Mouse (Mus musculus): Measurements from ENCODE around the gene Kng1. TPM values are rescaled to one million over a fixed set of nuclear protein-coding genes. Genes with fewer than 3 reads are reported as not detected.
"Not testable (repeated sequence)": the region's sequence is repeated elsewhere in the genome, so short reads cannot be mapped to it uniquely, and the experiment has no call there.

The Kng1 gene
- polyA plus RNA-seq (2012; ENCODE audit: insufficient read depth, low replicate concordance): 0.17 TPM in 1 of 2 replicates, not detected in the other

DNA sequence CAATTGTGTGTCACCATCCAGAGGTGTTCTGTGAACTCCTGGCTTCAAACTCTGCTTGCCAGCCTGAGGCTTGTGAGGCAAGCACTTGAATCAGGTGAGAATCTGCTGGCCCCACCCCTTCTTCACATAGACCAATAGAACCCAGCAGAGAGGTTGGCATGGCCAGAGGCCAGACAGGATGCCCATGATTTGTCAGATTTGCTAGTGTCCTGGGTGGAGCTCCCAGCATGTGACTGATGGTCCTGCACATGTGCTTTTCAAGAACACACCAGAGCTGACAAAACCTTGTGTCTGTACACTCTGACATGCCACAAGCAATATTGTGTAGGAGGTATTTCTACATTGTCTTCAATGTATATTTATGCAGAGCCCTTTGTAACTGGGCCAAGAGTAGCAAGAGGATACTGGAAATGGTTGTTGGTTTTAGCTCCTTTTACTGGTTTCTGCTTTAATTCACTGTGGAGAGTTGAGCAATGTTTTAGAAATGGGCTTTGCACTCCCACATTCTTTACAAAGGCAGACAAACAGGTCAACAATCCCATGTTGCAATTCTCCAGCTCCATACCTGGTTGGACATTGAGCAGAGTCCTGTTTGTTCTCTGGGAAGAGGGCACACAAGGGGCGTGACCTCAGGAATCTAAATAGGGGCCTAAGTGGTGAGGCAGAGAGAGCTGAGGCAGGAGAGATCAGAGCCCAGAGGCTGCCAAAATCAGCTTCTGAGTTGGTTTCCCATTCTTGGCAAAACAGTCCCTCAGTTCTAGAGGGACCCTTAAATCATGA, at the start of gene Kng1:
Gene Kng1, plus strand, starts transcription at position 198 of the 780 bp plus-strand sequence.
- H3K9me3 ChIP-seq; H3K27me3 ChIP-seq (replicated peaks); H3K4me3 ChIP-seq (replicated peaks); H3K4me1 ChIP-seq; H3K36me3 ChIP-seq (replicated peaks; ENCODE audit: low read length): not testable (repeated sequence)

DNA sequence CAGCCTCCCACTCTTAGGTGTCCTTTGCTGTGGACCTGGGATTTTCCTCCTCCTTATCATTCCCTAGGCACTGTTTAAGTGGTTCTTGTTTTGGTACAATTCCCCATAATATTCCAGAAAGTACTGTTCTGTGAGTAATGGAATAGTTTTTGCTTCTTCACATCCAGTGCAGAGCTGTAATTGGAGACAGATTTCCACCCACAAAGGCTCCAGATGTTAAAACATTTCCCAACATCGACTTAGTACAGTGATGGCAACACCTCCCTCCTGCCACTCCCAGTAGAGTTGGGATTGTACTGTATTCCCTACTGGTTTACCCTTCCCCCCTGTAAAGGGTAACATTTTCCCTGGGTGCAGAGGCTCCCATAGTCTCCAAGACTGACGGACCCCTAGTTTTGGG, 43.9 kb upstream of the Kng1 start:
- H3K9me3 ChIP-seq; H3K4me1 ChIP-seq; H3K27me3 ChIP-seq (replicated peaks); H3K4me3 ChIP-seq (replicated peaks); H3K36me3 ChIP-seq (replicated peaks; ENCODE audit: low read length): not testable (repeated sequence)

DNA sequence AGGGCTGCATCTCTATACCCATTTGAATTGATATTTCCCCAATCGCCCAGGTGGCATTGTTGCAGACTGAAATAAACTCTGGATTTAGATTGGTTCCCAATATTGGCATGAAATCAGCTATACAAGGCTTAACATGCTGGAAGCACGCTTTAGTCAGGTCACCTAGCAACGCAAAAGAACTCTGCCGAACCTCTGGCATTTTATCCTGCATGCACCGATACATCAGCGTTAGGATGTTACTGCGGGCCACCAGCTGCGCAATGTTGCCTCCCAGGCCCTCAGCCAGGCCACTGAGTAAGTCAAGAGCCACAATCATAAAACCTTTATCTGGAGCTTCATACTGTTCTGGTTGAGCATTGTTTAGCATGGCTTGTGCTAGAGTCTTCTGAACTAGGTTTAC, 43.0 kb upstream of the Kng1 start:
- H3K27me3 ChIP-seq (replicated peaks); H3K4me1 ChIP-seq; H3K36me3 ChIP-seq (replicated peaks; ENCODE audit: low read length); H3K9me3 ChIP-seq; H3K4me3 ChIP-seq (replicated peaks): not testable (repeated sequence)

DNA sequence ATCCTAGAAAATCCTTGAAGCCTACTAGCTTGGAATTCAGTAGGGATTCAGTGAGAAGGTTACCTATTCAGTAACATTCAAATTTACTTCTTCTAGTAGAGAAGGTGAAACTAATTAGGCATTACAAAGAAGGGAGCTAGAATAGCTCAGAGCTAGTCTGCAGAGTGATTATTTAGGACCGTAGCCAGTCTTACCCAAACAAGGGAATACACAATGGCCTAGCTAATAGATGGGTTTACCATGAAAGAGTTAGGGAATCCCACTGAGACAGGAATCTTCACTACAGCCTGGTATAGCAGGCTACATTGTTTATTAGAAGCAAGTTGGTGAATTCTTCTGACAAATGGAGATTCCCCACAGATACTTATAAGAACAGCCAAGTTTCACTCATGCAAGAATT, 37.1 kb upstream of the Kng1 start:
- H3K9me3 ChIP-seq; H3K27me3 ChIP-seq (replicated peaks); H3K4me1 ChIP-seq; H3K36me3 ChIP-seq (replicated peaks; ENCODE audit: low read length); H3K4me3 ChIP-seq (replicated peaks): not testable (repeated sequence)

DNA sequence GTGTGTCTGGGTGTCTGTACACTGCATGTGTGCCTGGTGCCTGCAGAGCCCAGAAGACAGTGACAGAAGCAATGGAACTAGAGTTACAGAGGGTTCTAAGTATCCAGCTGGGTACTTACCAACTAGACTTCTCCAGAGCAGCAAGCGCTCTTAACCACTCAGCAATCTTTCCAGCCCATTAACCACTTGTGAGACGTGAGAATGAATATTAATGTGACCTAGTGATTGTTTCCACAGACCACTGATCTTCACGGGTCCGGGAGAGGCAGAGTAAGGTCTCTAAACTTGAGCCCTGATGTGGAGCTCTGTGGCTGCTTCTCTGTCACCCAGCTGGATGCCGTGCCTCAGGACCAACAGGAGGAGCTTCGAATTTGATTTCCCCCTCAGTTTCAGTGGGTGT, 32.6 kb upstream of the Kng1 start:
- TF ChIP-seq FLI1 (IDR thresholded peaks at IDR 0.05; ENCODE audit: low read length): no peak
- TF ChIP-seq GATA1 (IDR thresholded peaks at IDR 0.05; ENCODE audit: borderline replicate concordance, low read length): no peak
- no peaks in the 10 kb centered on the region for H3K36me3 ChIP-seq (replicated peaks; ENCODE audit: low read length)
- no peaks in the 10 kb centered on the region for H3K4me1 ChIP-seq
- peaks cover 7% of the 10 kb centered on the region for H3K27me3 ChIP-seq (replicated peaks)
- H3K9me3 ChIP-seq: no peaks in the 10 kb centered on the region
- no peak overlapping the region for H3K4me3 ChIP-seq (replicated peaks)

DNA sequence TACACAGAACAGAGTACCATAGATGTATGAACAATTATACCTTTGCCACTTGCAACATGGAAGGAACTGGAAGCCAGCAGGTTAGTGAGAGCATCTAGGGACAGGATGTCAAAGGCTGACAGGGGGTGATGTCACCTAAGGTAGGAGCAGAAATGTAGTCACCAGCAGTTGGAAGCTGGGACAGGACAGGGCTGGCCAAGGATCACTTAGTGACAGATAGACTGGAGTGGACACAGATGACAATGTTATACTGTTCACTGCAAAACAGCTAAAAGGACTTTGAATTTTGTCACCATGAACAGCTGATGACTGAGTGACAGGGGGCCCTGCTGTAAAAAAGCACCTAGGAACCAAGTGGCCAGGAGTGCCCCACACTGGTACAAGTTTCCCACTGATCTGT, 31.1 kb upstream of the Kng1 start:
- no peaks in the 10 kb centered on the region for H3K36me3 ChIP-seq (replicated peaks; ENCODE audit: low read length)
- H3K9me3 ChIP-seq: peaks cover 1% of the 10 kb centered on the region; the same call in 1 of the 2 replicates
- TF ChIP-seq GATA1 (IDR thresholded peaks at IDR 0.05; ENCODE audit: borderline replicate concordance, low read length): no peak
- TF ChIP-seq FLI1 (IDR thresholded peaks at IDR 0.05; ENCODE audit: low read length): no peak
- H3K4me3 ChIP-seq (replicated peaks): no peak overlapping the region
- H3K4me1 ChIP-seq: no peaks in the 10 kb centered on the region
- peaks cover 7% of the 10 kb centered on the region for H3K27me3 ChIP-seq (replicated peaks)

DNA sequence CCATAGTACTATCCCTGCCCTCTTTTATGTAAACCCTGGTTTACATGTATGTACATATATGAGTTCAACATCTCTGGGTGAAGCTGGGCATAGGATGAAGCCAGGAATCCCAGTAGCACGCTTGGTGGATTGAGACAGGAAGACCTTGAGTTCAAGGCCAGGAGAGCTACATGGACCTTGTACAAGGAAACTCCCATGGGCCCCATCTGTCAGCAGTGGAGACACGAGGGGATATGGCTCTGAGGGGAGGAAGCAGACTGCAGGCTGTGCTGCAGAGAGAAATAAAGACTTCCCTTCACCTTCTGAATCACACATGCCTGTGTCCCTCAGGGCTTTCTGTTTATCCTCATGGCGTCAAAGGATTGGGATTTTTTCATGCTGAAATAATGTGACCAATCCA, 30.3 kb upstream of the Kng1 start:
- H3K36me3 ChIP-seq (replicated peaks; ENCODE audit: low read length); H3K4me3 ChIP-seq (replicated peaks); H3K4me1 ChIP-seq; H3K9me3 ChIP-seq; H3K27me3 ChIP-seq (replicated peaks): not testable (repeated sequence)

DNA sequence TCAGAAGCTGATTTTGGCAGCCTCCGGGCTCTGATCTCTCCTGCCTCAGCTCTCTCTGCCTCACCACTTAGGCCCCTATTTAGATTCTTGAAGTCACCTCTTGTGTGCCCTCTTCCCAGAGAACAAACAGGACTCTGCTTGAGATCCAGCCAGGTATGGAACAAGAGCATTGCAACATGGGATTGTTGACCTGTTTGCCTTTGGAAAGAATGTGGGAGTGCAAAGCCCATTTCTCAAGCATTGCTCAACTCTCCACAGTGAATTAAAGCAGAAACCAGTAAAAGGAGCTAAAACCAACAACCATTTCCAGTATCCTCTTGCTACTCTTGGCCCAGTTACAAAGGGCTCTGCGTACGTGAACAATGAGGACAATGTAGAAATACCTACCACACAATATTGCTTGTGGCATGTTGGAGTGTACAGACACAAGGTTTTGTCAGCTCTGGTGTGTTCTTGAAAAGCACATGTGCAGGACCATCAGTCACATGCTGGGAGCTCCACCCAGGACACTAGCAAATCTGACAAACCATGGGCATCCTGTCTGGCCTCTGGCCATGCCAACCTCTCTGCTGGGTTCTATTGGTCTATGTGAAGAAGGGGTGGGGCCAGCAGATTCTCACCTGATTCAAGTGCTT, 28.6 kb upstream of the Kng1 start, which contains the start of gene Kng2:
Gene Kng2, minus strand, starts transcription at position 517 of the 635 bp plus-strand sequence.
- not testable (repeated sequence) for H3K9me3 ChIP-seq; H3K27me3 ChIP-seq (replicated peaks)

DNA sequence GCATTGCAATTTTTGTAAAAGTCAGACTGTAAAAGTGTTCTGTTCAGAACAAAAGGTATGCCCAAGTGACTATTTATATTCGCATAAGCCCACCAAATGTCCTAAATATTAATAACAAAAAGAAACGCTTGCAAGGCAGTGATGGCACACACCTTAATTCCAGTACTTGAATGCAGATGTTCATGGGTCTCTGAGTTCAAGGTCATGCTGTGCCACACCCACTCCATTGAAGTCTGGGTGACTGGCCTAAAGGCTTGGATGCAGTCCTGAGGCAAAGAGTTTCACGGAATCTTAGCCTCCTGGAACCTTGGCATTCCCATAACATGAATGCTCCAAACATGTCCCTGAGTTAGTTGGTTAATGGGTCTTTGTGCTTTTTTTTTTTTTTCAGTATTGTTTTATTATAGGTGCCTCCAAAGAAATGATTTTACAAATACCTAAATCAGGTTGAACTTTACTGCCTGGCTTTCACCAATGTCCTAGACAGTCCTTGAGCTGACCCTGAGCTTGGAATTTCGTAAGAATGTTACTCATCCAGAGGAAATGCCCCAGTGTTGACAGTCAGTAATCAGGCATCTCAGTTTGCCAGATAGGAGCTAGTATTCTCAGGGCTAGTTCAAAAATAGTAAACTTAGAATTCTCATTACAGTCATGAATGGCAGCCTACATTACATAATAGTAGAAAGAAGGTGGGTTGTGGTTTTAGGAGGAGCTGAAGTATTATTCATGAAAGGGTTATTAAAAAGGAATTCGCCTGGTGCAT, 26.8 kb upstream of the Kng1 start:
- peaks cover 9% of the 10 kb centered on the region; the same call in 1 of the 2 replicates for H3K9me3 ChIP-seq
- peaks cover 4% of the 10 kb centered on the region for H3K27me3 ChIP-seq (replicated peaks)
- no peaks in the 10 kb centered on the region for H3K36me3 ChIP-seq (replicated peaks; ENCODE audit: low read length)
- H3K4me1 ChIP-seq: no peaks in the 10 kb centered on the region
- H3K4me3 ChIP-seq (replicated peaks): no peak overlapping the region
- TF ChIP-seq FLI1 (IDR thresholded peaks at IDR 0.05; ENCODE audit: low read length) (no peak), GATA1 (IDR thresholded peaks at IDR 0.05; ENCODE audit: borderline replicate concordance, low read length) (no peak)

More for the DNA sequence above, 28.6 kb upstream of the Kng1 start, which contains the start of gene Kng2:
- H3K4me1 ChIP-seq; H3K36me3 ChIP-seq (replicated peaks; ENCODE audit: low read length); H3K4me3 ChIP-seq (replicated peaks): not testable (repeated sequence)

DNA sequence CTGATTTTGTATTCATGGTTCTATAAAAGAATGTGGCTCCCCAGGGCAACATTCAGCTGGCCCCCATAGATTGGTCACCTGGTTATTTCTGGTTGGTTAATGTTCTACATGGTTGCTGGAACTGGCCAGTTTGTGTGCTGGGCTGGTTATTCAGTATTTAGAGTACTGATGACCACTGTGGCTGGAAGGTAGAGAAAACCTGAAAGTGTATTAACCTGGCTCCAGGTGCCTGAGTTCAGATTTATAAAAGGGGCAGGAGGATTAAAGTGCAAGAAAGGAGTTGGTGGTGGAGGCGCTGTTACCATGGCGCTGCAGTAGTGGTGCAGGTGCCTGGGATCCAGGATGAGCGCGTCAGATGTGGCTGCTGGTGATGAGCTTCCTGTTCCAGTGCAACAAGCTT, 24.0 kb upstream of the Kng1 start:
- Histone ChIP-seq H3K4me3 (replicated peaks) (no peak overlapping the region), H3K4me1 (no peaks in the 10 kb centered on the region), H3K9me3 (peaks cover 9% of the 10 kb centered on the region; the same call in 1 of the 2 replicates), H3K27me3 (replicated peaks) (no peaks in the 10 kb centered on the region), H3K36me3 (replicated peaks; ENCODE audit: low read length) (no peaks in the 10 kb centered on the region)
- no peak for TF ChIP-seq FLI1 (IDR thresholded peaks at IDR 0.05; ENCODE audit: low read length)
- TF ChIP-seq GATA1 (IDR thresholded peaks at IDR 0.05; ENCODE audit: borderline replicate concordance, low read length): no peak
